Mouse (Mus musculus) lung, embryonic 14.5 days (tissue): ENCODE measurements at regions not wholly inside any gene's neighbourhood (a gene's known extent, or its start where the extent isn't known, plus 50 kb on each side); places are given as distances from the start of the nearest gene placed in this dataset.
A peak's percentile ranks its signal among the peaks of the same experiment; 100 is the strongest.

ENCODE experiments used
- ATAC-seq: fragments of 200-750 bp; cut with Nextera tagmentation; 2 replicates; pipeline ENCODE4 v1.8.0; 2017; ENCODE audit warnings: mild to moderate bottlenecking, moderate TSS enrichment, moderate library complexity; ENCODE audit not compliant: insufficient read depth
- DNase-seq: peaks from one replicate; pipeline ENCODE4 v3.0.0-alpha.2; 2015
- H3K27ac ChIP-seq: fragments of 300-500 bp; sonication (generic); 2 replicates; pipeline ENCODE4 v1.5.1; 2014; ENCODE audit warnings: low read depth, mild to moderate bottlenecking, moderate library complexity
- H3K27me3 ChIP-seq: fragments of 300-500 bp; sonication (generic); 2 replicates; pipeline ENCODE4 v1.6.1; 2014; ENCODE audit warnings: low read length, control low read depth; ENCODE audit not compliant: insufficient read depth
- H3K36me3 ChIP-seq: fragments of 300-500 bp; sonication (generic); 2 replicates; pipeline ENCODE4 v1.6.1; 2014; ENCODE audit warnings: control low read depth; ENCODE audit not compliant: insufficient read depth
- H3K4me1 ChIP-seq: fragments of 300-500 bp; sonication (generic); 2 replicates; pipeline ENCODE4 v1.6.1; 2014; ENCODE audit warnings: antibody characterized with exemption, control low read depth; ENCODE audit not compliant: insufficient read depth
- H3K4me2 ChIP-seq: fragments of 300-500 bp; sonication (generic); 2 replicates; pipeline ENCODE4 v1.6.1; 2014; ENCODE audit warnings: mild to moderate bottlenecking
- H3K4me3 ChIP-seq: fragments of 300-500 bp; sonication (generic); 2 replicates; pipeline ENCODE4 v1.5.1; 2014; ENCODE audit warnings: low read depth, low read length
- H3K9ac ChIP-seq: fragments of 300-500 bp; sonication (generic); 2 replicates; pipeline ENCODE4 v1.6.1; 2014
- H3K9me3 ChIP-seq: fragments of 300-500 bp; sonication (generic); 2 replicates; pipeline ENCODE4 v1.6.1; 2016; ENCODE audit warnings: low read depth, low read length, control low read depth
- CTCF ChIP-seq: IDR thresholded peaks from 2 replicates; pipeline ENCODE4 v1.5.1; 2016; ENCODE audit warnings: antibody characterized with exemption, low read depth
- WGBS: fragments of 180-500 bp; shearing (Covaris S2); extraction: QIAGEN DNeasy Blood & Tissue Kit; methylation state at CpG from one replicate; pipeline ENCODE4 v1.1.7; 2014; 5-methylcytosine and 5-hydroxymethylcytosine counted together

- ATAC-seq (no peak), DNase-seq (peak; percentile 30)
- Histone ChIP-seq H3K4me3 (no peak overlapping the region), H3K9ac (no peak overlapping the region), H3K4me1 (no peaks in the 10 kb centered on the region), H3K27ac (no peak overlapping the region), H3K4me2 (no peak overlapping the region), H3K27me3 (no peaks in the 10 kb centered on the region), H3K36me3 (no peaks in the 10 kb centered on the region), H3K9me3 (no peaks in the 10 kb centered on the region)
- TF ChIP-seq CTCF: no peak
- 34% methylated on average over 3 of the region's 3 CpGs for WGBS
Measured at GRCm38 (mm10) chr10:44826271-44826670, 240.7 kb upstream of the Prep start.

GRCm38 (mm10) chr10:44821666-44822065, 245.3 kb upstream of the Prep start:
- ATAC-seq (no peak), DNase-seq (no peak)
- Histone ChIP-seq H3K9me3 (no peaks in the 10 kb centered on the region), H3K27me3 (no peaks in the 10 kb centered on the region), H3K4me2 (no peak overlapping the region), H3K4me3 (no peak overlapping the region), H3K4me1 (no peaks in the 10 kb centered on the region), H3K9ac (no peak overlapping the region), H3K27ac (no peak overlapping the region), H3K36me3 (no peaks in the 10 kb centered on the region)
- WGBS: 93% methylated on average over 3 of the region's 3 CpGs
- no peak for TF ChIP-seq CTCF

- no peak for ATAC-seq
- H3K27ac ChIP-seq: no peak overlapping the region
- WGBS: 27% methylated on average over 2 of the region's 2 CpGs
- no peaks in the 10 kb centered on the region for H3K27me3 ChIP-seq
- H3K36me3 ChIP-seq: no peaks in the 10 kb centered on the region
- H3K4me3 ChIP-seq: no peak overlapping the region
- no peak overlapping the region for H3K9ac ChIP-seq
- no peaks in the 10 kb centered on the region for H3K9me3 ChIP-seq
- no peaks in the 10 kb centered on the region for H3K4me1 ChIP-seq
- TF ChIP-seq CTCF: no peak
- DNase-seq: no peak
- no peak overlapping the region for H3K4me2 ChIP-seq
Measured at GRCm38 (mm10) chr10:44820379-44820778, 246.6 kb upstream of the Prep start.

DNA sequence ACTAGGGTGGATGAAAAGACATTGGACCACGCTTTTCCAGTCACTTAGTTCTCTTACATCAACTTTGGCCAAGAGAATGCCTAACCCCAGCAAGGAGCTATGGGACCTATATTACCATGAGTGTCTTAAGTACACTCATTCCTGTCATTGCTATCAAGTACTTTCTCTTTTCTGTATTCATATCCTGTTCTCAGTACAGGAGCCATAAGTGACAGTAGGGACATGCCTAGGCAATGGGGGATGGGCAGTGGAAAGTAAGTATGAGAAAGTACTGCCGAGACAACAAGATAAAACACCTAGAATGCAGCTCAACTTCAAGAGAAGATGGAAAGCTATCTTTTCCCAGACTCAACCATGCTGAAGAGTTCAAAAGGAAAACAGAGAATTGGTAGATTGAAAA, 247.6 kb upstream of the Prep start:
- no peak overlapping the region for H3K4me3 ChIP-seq
- H3K4me2 ChIP-seq: no peak overlapping the region
- H3K27ac ChIP-seq: no peak overlapping the region
- H3K27me3 ChIP-seq: no peaks in the 10 kb centered on the region
- TF ChIP-seq CTCF: no peak
- ATAC-seq (no peak), DNase-seq (no peak)
- H3K9ac ChIP-seq: no peak overlapping the region
- WGBS: 83% methylated on average over 2 of the region's 2 CpGs
- no peaks in the 10 kb centered on the region for H3K4me1 ChIP-seq
- H3K9me3 ChIP-seq: no peaks in the 10 kb centered on the region
- no peaks in the 10 kb centered on the region for H3K36me3 ChIP-seq

- no peak for ATAC-seq
Measured at GRCm38 (mm10) chr10:44818615-44819014, 248.4 kb upstream of the Prep start.

DNA sequence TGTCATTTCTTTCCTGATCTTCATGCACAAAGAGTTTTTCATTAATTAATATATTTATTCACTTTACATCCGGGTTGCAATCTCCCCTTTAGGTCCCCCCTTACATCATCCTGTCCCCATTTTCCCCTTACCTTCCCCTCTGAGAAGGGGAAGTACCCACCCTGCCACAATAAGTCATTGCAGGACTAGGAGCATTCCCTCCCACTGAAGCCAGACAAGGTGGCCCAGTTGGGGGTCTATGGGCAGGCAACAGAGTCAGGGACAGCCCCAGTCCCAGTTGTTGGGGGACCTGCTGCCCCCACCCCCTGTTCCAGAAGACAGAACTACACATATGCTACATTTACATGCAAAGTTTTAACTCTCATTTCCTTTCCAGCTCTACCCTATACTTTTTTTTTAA, 267.9 kb upstream of the Prdm1 start:
- WGBS: 47% methylated on average over 1 of the region's 1 CpGs
- H3K36me3 ChIP-seq: no peaks in the 10 kb centered on the region
- no peaks in the 10 kb centered on the region for H3K4me1 ChIP-seq
- no peak overlapping the region for H3K4me2 ChIP-seq
- no peaks in the 10 kb centered on the region for H3K9me3 ChIP-seq
- no peak for DNase-seq
- H3K4me3 ChIP-seq: no peak overlapping the region
- no peak for TF ChIP-seq CTCF
- H3K27ac ChIP-seq: no peak overlapping the region
- H3K9ac ChIP-seq: no peak overlapping the region
- no peak for ATAC-seq
- no peaks in the 10 kb centered on the region for H3K27me3 ChIP-seq

More at GRCm38 (mm10) chr10:44818615-44819014, 248.4 kb upstream of the Prep start:
- no peak overlapping the region for H3K4me2 ChIP-seq
- no peaks in the 10 kb centered on the region for H3K9me3 ChIP-seq
- no peaks in the 10 kb centered on the region for H3K4me1 ChIP-seq
- WGBS: 63% methylated on average over 1 of the region's 1 CpGs
- H3K9ac ChIP-seq: no peak overlapping the region
- no peaks in the 10 kb centered on the region for H3K27me3 ChIP-seq
- no peaks in the 10 kb centered on the region for H3K36me3 ChIP-seq
- DNase-seq: no peak
- no peak overlapping the region for H3K27ac ChIP-seq
- H3K4me3 ChIP-seq: no peak overlapping the region
- TF ChIP-seq CTCF: no peak

DNA sequence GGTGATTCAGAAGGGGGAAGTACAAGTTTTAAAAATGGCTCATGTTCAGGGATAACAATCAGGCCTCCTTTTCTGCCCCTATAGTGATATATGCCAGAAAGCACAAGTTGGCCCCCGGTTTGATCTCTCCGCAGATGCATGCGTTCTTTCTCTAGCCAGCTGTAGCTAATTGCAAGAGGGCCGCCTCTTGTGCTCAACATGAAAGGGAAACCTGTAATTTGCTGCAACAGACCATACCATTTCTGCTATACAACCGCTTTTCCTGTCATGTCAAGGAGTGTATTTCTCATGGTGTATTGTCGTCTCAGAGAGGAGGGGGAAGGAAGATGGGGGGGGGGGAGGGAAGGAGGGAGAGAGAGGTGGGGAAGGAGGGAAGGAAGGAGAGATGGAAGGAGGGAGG, 257.1 kb upstream of the Prdm1 start:
- DNase-seq: no peak
- Histone ChIP-seq H3K4me2 (no peak overlapping the region), H3K36me3 (no peaks in the 10 kb centered on the region), H3K4me1 (no peaks in the 10 kb centered on the region), H3K27me3 (no peaks in the 10 kb centered on the region), H3K9me3 (no peaks in the 10 kb centered on the region), H3K4me3 (no peak overlapping the region), H3K9ac (no peak overlapping the region), H3K27ac (no peak overlapping the region)
- TF ChIP-seq CTCF: no peak
- no peak for ATAC-seq
- 68% methylated on average over 6 of the region's 6 CpGs for WGBS

- TF ChIP-seq CTCF: no peak
- Histone ChIP-seq H3K27me3 (no peaks in the 10 kb centered on the region), H3K27ac (no peak overlapping the region), H3K36me3 (no peaks in the 10 kb centered on the region), H3K4me3 (no peak overlapping the region), H3K4me2 (no peak overlapping the region), H3K9me3 (no peaks in the 10 kb centered on the region), H3K9ac (no peak overlapping the region), H3K4me1 (no peaks in the 10 kb centered on the region)
- ATAC-seq (no peak), DNase-seq (no peak)
- WGBS: 80% methylated on average over 5 of the region's 5 CpGs
Measured at GRCm38 (mm10) chr10:44780381-44780958, 252.2 kb upstream of the Prdm1 start.
